Mouse (Mus musculus): Measurements from ENCODE around the gene Fgf12.

DNA sequence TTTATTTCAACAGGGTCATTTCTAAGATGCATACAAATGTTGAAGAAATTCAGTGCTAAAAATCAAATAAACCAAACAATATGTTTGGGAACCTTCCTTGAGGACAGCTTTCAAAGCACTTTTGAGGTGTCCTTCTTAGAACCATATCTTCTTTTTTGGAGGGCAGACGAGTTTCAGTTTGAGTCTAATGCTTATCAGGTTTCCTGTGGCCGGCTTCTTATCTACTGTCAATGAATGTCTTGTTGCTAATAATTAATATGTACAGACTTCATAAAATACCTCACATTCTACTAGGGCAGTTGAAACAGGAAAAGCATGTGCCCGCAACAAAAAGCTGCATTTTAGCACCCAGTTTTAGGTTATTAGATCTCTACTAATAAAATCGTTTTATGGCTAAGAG is 513.5 kb downstream of the Fgf12 start:
- TF ChIP-seq CTCF (IDR thresholded peaks at IDR 0.05; ENCODE audit: low read depth) (no peak), EP300 (IDR thresholded peaks at IDR 0.05; ENCODE audit: low read depth) (0 out of 2 replicates have a peak, but pooled peaks have one; percentile 10)

Measured in liver, embryonic 14.5 days (tissue).